Mouse (Mus musculus) frontal cortex, postnatal 36 days (tissue): ENCODE results near the gene Haus6.
"Not testable (repeated sequence)": the region's sequence is repeated elsewhere in the genome, so short reads cannot be mapped to it uniquely, and the experiment has no call there.

Source experiments
- DNase-seq, 2 experiments: peaks; one replicate each; pipeline ENCODE4 v3.0.0; 2022; ENCODE audit warnings: low spot score in 2 of 2

Gene Haus6

DNA sequence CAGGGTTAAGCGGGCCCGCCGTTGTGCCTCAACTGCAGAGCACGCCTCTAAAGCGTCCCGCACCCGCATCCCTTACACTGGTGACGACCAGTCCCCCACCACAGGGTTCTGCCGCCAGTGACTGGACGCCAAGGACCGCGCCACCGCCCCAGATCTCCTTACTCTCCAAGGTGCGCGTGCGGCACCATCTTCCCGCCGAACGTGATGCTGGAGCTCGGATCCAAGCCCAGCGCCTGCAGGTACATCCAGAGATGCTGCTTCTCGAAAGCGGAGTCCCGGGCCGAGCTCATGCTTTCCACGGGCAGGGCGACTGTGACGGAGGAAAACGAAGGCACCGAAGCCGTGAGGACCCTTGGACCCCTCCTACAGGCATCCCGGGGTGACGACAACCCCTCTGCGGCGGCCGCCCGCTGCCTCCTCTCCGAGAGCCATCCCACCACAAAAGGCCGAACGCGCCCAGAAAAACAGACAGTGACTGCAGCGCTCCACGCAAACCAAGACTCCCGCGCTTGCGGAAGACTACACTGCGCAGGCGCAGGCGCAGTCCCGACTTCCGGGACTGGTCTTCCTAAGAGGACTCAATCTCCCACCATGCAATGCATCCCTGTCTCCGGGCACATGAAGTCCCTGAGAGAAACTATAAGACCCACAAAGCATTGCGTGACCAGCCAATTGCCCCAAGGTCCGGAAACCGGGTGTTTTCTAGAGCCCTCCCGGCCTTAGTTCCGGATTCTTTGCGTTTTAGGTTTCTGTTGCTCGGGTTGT is at the start of gene Haus6:
Haus6 (minus strand) TSS at position 532 of the 765 bp plus-strand sequence.
- DNase-seq, result peak; percentile 92 to 95

DNA sequence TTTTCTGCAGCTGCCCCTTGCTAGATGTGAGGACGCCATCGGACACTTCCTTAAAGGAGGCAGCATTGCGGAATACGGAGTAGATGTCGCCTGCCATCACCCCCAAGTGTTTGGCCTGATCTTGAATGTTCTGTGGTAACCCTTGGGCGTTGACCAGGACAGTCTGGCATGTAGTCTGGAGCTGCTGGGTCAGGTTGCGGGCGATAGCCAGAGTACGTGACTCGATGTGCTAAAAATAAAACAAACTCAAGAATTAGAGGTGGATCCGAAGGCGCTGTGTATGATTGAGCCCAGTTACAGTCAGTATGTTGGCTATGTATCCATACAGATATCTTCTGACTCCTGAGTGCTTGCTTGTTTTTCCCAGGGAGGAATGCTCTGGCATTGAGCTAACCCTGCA is 45.3 kb upstream of the Haus6 start:
- DNase-seq, result no peak

DNA sequence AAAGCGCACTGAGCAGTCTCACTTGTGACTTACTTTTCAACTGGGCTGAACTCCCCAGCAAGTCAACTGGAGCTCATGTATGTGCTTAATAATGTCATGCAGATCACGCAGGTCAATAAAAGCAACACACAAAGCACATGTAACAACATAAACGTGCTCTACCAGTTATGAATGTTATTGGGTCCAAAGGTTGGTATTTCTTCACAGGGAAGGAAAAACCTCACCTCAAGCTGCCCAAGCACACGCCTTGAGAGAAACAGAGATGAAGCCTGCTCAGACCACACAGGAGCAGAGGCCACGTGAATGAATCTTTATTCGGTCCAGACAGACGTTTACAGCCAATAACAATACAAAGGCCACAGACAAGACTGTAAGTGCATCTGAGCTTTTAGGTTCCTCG is 44.6 kb upstream of the Haus6 start:
- not testable (repeated sequence) for DNase-seq

DNA sequence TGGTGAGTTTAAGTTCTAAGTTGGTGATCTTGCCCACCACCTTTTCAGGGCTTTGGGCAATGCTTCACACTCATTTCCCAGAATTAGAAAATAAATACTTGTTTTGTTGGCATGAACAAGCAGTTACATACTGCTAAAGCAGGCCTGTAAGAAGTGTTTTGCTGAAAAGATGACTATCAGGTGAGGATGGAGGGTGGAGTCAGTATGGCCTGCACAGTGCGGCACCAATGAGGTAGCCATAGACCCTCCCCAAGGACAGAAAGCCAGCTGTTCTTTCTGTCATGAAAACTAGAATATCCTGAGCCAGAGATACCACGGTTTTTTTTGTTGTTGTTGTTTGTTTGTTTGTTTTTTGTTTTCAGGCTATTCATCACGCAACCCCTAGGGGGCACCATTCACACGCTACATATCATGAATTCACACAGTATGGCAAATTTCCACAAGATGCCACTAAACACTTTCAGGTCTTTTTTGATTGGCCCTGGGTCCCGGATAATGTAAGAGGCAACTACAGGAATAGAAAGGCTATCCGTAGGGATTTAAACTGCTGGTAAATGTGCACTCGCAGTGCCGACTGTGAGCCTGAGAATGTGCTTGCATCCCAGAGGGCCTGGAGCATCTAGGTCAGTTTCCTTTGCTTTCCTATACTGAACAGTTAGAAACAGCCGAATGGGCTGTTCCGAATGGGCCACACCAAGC is 40.0 kb upstream of the Haus6 start:
- no peak for DNase-seq

DNA sequence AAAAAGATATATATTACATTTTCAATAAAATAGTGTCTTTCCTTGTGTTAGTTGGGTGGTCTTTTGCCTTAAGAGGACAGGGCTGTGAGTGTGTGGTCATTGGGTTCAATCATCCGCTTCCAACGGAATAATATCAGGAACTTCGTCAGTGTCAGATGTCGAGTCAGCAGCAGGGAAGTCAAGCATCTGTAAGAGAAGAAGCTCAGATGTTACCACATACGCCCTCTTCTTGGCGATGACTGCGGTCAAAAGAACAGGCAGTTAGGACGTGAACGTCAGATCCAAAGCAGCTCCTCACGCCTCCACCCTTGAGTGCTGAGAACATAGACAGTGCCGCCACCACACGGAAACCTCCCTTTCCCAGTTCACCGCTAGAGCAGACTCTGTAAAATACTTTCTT is 36.5 kb upstream of the Haus6 start:
- not testable (repeated sequence) for DNase-seq

DNA sequence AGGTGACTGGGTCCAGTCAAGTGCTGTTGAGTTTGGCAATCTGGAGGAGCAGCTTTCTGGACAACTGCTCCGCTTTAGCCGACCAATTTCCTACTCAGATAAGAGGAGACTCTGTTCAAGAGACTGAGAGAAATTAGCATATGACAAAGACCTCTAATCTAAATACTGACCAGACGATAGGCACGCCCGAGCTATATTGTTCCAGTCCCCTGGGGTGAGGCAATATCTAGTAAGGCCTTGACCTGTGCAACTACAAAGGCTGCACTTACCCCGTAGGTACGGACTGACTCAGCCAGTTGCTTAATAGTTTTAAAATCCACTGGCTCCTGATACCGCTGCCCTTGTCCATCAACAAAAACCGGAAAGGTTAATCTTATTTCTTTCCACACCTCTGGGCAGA is 25.7 kb upstream of the Haus6 start:
- not testable (repeated sequence) for DNase-seq

DNA sequence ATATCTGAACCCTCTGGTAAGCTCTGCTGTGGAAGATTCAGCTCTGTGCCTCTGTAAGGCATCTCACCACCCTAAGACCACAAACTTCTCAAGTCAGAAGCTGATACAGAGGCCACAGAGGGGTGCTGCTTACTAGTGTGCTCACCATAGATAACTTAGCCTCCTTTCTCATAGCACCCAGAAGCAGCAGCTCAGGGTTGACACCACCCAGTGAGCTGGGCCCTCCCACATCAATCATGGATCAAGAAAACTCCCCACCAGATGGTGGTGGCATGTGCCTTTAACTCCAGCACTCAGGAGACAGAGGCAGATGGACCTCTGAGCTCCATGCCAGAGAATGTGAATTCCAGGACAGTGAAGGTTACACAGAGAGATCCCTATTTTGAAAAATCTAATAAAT is 23.0 kb upstream of the Haus6 start:
- DNase-seq, result not testable (repeated sequence)

DNA sequence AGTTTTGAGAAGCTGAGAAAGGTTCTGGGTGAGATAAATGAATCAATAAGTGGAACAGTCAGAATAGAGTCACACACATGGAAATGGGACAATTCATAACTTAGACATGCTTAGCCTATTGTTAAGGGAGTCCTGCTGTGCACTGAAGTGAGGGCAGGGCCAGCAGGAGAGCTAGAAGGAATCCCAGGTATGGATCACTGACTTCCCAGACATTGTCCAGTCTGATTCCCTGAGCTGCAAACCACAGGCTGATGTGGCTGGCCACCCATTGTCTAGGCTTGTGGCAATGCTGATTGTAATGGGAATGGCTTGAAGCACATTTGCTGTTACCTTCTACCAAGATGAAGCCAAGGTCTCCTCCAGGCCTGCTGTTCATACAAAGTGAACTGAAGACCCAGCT is 22.5 kb upstream of the Haus6 start:
- not testable (repeated sequence) for DNase-seq

DNA sequence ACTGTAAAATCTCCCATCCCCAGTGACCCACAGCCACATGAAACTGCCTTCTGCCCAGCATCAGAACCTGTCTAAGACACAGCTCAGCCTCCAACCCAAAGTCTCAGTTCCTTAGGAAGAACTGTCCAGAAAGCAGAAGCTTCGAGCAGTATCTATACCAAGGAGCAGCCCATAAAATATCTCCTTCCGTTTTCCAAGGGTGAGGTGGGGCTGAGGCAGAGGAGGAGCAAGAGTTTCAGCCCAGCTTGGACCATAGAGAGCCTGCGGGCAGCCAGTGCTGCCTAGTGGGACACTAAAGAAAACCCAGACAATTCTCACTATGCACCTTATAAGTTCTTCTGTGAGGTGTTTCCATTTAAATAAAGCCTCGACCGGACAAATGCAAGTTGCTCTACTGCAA is 20.7 kb upstream of the Haus6 start:
- DNase-seq, result not testable (repeated sequence)

DNA sequence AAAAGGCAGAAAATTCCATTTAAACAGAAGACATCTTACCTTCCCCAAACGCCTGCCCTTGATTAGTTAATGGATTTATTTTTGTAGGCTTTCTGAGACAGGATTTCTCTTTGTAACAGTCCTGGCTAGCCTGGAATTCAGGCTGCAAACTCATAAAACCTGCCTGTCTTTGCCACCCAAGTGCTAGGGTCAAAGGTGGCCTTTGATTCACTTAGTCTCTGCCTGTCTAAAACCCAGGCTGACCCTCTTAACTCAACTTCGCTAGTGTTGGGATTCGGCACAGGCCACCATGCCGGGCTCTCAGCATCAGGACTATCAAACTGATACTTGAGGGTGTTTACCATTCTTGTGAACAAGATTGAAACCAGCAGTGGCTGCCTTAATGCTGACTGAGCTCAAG is 20.0 kb upstream of the Haus6 start:
- DNase-seq, result no peak

DNA sequence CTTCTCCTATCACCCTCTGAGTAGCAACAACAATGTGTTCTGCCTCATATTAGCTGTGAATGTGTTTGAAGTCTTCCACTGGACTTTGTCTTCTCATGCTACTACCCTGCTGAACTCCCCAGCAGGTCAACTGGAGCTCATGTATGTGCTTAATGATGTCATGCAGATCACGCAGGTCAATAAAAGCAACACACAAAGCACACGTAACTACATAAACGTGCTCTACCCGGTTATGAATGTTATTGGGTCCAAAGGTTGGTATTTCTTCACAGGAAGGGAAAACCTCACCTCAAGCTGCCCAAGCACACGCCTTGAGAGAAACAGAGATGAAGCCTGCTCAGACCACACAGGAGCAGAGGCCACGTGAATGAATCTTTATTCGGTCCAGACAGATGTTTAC is 14.6 kb upstream of the Haus6 start:
- not testable (repeated sequence) for DNase-seq

DNA sequence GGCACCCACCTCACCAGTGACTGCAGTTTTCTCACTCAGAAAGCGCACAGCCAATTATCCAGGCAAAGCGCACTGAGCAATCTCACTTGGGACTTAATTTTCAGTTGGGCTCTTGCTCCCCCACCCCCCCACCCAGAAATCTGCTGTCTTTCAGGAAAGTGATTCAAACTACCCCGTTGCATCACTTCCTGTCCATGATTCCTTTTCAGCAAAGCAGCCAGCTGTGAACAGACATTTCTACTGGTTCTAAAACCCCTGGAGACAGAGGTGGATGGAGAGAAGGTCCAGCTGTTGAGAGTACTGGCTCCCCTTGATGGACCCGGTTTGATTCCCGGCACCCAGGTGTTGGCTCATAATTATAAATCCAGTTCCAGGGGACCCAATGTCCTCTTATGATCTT is 13.6 kb upstream of the Haus6 start:
- DNase-seq, result no peak

DNA sequence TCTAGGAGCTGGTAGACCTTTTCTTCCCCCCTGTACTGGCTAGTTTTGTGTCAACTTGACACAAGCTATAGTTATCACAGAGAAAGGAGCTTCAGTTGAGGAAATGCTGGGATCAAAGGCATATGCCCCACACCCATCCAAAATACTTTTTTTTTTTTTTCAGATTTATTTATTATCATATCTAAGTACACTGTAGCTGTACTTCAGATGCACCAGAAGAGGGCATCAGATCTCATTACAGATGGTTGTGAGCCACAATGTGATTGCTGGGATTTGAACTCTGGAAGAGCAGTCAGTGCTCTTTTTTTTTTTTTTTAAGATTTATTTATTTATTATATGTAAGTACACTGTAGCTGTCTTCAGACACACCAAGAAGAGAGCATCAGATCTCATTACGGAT is 10.7 kb upstream of the Haus6 start:
- not testable (repeated sequence) for DNase-seq

DNA sequence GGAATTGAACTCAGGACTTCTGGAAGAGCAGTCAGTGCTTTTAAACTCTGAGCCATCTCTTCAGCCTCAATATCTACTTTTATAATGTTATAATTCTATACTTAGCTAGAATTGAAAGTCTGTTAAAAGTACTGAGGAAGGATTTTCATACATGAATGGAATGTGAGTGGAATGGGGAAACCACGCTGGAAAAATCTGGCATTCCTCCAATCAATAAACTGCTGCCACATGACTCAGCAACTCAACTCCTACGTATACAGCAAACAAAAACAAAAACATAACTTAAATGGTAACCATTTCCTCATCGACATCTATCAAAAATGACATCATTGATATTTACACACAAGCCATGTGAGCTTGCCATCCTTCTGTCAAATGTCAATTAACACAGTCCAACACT is 10.3 kb upstream of the Haus6 start:
- no peak for DNase-seq

DNA sequence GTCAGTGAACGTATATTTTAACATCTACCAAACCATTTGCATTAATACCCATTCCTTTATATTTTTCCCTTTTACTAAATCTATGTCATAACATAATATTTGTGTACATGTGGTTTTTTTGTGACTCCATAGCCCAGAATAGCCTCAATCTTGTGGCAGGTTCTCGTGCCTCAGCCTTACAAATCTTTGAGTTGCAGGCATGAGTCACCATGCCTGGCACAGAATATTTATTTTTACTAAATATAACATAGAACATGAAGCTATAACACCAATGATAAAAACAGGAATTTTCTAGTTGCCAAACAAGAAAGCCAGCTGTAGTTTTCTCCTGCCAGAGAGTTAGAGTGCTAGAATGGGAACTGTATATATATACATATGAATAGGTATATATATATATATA is 8.7 kb upstream of the Haus6 start:
- peak; percentile 3 to 45 for DNase-seq

DNA sequence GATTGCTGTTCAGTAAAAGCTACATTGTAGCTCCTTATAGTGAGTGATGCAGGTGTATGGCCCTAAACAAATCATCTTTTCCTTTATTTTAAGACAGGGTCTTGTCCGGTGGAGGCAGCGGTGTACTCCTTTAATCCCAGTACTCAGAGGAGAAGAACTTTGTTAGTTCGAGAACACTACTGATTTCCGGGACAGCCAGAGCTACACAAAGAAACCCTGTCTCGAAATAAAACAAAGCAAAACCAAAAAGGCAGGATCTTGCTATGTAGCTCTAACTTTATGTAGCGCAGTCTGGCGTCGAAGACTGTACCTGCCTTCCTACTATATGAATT is 400 bp upstream of the Haus6 start:
- DNase-seq, result no peak

DNA sequence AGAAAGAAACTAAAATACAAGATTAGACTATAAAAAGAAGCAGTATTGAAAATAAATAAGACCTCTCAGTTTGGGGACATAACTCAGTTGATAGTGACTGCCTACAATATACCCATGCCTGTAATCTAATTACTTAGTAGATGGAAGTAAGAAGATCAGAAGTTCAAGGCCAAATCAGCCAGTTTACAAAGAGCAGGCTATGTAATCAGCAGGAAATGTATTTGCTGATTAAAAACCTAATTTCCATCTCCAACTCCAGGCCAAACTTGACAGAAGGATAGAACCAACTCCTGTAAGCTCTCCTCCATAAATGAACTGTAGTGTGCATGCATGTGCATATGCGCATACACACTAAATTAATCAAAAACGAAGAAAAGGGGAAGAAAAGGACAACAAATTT is 20.6 kb downstream of the Haus6 start:
- DNase-seq, result no peak

DNA sequence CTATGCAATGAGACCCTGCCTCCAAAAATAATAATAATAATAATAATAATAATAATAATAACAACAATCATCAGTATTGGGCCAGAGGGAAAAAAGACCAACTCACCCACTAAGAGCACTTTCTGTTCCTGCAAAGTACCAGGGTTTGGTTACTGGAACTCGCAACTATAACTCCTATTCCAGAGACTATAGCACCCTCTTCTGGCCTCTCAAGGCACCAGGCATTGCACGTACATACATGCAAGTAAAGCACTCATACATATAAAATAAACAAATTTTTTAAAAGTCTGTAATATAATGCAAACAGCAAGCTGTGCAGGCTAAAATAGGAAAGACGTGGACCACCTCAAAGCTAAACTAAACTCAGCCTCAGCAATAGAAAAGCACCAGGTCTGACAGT is 23.6 kb downstream of the Haus6 start:
- no peak for DNase-seq

DNA sequence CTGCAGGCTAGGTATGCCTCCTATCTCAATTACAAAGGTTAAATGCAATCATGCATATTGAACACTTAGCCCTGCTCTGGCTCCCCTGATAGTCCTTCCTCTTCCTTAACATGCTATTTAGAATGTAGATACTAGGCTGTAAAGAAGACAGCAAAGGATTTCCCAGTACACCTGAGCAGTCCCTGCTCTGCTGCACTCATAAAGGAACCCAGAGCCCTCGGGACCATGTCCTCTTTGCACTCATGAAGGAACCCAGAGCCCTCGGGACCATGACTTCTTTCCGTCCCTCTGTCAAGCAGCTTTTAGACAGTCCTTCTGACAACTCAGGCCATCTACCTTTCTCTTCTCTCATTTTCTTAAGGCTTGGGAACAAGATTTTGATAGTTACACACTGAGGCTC is 31.3 kb downstream of the Haus6 start:
- no peak for DNase-seq

DNA sequence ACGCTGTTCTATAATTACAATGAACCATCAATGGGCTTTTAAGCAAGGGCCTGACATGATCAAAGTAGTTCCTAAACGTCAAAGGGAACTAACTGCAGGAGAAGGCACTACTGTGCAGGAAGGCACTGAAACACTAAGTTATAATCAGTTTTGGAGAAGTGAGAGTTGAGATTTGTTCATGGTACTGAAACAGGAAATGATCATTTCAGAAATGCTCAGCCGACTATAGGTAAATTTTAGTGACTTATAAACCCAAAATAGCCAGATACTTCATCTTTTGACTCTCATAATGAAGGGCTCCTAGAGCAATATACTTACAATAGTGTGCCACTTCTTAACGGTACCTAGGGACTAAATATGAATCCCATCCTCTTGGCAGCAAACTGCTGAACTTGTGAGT is 31.8 kb downstream of the Haus6 start:
- DNase-seq, result no peak

DNA sequence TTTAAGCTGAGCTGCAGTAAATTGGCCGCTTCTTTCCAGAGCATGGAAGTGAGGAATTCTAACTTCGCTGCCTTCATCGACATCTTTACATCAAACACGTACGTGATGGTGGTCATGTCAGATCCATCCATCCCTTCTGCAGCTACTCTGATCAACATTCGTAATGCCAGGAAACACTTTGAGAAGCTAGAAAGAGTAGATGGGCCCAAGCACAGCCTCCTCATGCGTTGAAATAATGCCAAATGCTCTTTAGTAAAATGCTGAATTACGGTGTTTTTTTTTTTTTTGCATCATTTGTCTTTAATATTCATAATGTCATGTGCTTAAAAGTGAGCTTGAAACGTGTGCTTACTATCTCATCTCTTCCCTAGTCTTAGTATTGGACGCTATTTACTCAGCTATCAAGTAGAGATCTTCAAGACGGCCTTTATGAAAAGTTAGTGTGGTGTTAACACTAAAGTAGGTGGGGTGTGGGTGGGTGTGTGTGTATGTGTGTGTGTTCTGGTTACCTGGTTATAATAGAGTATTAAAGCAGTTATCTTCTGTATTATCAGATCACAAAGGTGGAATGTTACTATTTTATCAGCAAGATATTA is 35.1 kb downstream of the Haus6 start:
- no peak for DNase-seq

DNA sequence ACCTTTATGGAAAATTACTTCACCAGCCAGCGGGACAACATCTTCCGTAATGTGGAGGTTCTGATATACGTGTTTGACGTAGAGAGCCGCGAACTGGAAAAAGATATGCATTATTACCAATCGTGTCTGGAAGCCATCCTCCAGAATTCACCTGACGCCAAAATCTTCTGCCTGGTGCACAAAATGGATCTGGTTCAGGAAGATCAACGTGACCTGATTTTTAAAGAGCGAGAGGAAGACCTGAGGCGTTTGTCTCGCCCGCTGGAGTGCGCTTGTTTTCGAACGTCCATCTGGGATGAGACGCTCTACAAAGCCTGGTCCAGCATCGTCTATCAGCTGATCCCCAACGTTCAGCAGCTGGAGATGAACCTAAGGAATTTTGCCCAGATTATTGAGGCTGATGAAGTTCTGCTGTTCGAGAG is 35.7 kb downstream of the Haus6 start:
- peak; percentile 40 to 47 for DNase-seq
